Mouse (Mus musculus) heart, adult 10 weeks (tissue): ENCODE measurements around the gene 2300003K06Rik. TPM values are rescaled to one million over a fixed set of nuclear protein-coding genes. Genes with fewer than 3 reads are reported as not detected.

Experiments
- polyA plus RNA-seq: library from polyadenylated mRNA; stranded (reverse); fragments of 350-450 nt; fragmentation: Illumina TruSeq; extraction: RNeasy Lipid Tissue Mini Kit (QIAGEN cat#74804); gene quantifications from one replicate; pipeline ENCODE4 v1.2.3, GENCODE M21; 2014; ENCODE audit warnings: low read depth, low replicate concordance

Gene 2300003K06Rik
- polyA plus RNA-seq, result not detected

DNA sequence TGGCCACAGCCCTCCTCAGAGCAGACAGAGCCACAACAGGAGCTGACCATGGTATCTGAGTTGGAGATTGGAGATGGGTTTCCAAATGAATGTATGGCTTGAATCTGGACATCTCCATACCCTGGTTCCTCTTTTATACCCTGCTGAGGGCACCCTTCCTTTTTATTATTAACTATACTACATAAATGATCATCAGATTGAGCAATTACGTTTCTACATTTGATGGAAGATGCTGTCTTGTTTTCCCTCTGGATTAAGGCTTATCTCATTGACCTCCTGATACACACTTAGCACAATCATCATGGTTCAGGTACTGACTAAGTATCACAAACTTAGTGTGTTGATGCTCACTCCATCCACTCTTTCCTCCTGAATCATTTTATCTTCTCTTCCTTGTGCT is at the start of gene 2300003K06Rik:
2300003K06Rik (minus strand) TSS at position 101 of the 400 bp plus-strand sequence.

DNA sequence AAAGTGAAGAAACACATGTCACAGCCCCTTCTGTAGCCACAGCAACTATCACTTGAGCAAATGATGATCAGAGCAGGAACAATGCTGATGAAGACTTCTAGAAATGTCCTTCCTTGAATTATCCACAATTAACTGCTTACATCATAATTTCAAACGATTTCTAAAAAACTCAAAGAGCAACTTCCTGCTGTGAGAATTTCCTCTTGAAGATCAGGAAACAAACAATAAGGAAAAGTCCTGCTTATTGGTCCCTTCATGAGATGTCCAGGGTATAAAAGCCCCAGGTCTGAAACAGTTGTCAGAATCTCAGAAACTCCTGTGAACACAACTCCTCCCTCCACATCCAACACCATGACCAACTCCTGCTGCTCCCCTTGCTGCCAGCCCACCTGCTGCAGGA is 41.0 kb upstream of the 2300003K06Rik start, which contains the start of gene Gm11567:
Gm11567 (plus strand) TSS at position 301 of the 400 bp plus-strand sequence.

DNA sequence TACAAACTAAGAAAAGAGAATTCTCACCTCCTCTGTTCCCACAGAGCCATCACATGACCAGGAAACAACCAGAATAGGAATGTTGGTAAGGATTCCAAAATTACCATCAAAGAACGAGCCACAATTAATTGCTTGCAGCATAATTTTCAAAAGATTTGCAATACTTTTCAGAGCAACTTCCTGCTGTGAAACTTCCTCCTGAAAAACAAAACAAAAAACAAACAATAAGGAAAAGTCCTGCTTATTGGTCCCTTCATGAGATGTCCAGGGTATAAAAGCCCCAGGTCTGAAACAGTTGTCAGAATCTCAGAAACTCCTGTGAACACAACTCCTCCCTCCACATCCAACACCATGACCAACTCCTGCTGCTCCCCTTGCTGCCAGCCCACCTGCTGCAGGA is 35.2 kb upstream of the 2300003K06Rik start, which contains the start of gene Krtap9-1:
Krtap9-1 (plus strand) TSS at position 301 of the 400 bp plus-strand sequence.

DNA sequence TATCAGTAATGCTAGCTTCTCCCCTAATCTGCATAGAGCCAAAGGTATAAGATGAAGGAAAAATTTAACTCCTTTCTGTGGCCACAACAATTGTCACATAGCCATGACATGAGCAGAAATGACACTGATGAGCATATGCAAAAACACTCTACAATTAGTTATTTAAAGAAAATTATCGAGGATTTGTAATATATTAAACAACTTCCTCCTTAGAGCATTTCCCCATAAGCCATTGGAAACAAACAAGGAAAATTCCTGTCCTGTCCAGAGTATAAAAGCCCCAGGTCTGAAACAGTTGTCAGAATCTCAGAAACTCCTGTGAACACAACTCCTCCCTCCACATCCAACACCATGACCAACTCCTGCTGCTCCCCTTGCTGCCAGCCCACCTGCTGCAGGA is 26.3 kb upstream of the 2300003K06Rik start, which contains the start of gene Gm11559:
Gm11559 (plus strand) TSS at position 301 of the 400 bp plus-strand sequence.

DNA sequence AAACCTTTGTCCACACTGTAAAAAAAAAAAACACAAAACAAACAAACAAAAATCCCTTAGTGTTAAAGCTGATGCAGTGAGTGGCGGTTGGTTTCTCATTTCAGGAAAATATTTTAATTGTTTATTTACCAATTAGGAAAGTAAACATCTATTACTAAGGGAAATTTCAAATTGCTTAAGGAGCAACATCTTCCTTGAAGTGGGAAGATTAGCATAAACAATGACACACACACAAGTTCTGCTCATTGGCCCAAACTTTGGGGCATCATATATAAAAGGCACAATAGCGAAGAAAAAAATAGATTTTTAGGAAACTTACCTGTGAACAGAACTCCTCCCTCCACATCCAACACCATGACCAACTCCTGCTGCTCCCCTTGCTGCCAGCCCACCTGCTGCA is 19.8 kb upstream of the 2300003K06Rik start, which contains the start of gene Gm11568:
Gm11568 (plus strand) TSS at position 301 of the 400 bp plus-strand sequence.

GRCm38 (mm10) chr11:99851508-99851907 is 13.6 kb upstream of the 2300003K06Rik start, which contains the start of gene Krtap4-16:
TSS of gene Krtap4-16 (minus strand) at chr11:99851608.

DNA sequence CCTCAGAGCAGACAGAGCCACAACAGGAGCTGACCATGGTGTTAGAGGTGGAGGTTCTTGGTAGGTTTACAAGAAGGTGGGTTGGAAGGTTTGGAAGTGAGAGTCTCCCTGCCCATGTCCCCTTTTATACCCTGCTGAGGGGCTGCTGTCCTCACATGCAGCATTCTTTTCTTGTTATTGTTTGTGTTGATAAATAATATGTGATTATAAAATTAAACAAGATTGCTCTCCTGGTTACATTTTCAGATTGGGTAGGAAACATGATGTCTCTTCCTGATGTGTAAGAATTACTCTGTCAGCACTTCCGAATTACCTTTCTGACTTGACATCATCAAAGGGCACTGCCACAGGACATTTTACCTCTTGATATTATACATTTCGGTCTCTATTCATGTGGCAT is 22.3 kb downstream of the 2300003K06Rik start, which contains the start of gene Gm11564:
Gm11564 (minus strand) TSS at position 101 of the 400 bp plus-strand sequence.

GRCm38 (mm10) chr11:99809792-99810191 is 28.1 kb downstream of the 2300003K06Rik start, which contains the start of gene Krtap4-13:
TSS of gene Krtap4-13 (minus strand) at chr11:99809892.

GRCm38 (mm10) chr11:99804346-99804745 is 33.5 kb downstream of the 2300003K06Rik start, which contains the start of gene Gm11554:
TSS of gene Gm11554 (minus strand) at chr11:99804446.

GRCm38 (mm10) chr11:99798832-99799231 is 39.0 kb downstream of the 2300003K06Rik start, which contains the start of gene Gm11569:
TSS of gene Gm11569 (minus strand) at chr11:99798932.

GRCm38 (mm10) chr11:99793367-99793766 is 44.5 kb downstream of the 2300003K06Rik start, which contains the start of gene Gm11596:
TSS of gene Gm11596 (minus strand) at chr11:99793467.

Other genes starting within 250 kb of the 2300003K06Rik start
- gene Krtap1-3, start 246.7 kb downstream of the 2300003K06Rik start, polyA plus RNA-seq, result not detected
- gene Krtap9-3, start 240.0 kb downstream of the 2300003K06Rik start, polyA plus RNA-seq, result not detected
- gene Gm11938, start 234.8 kb downstream of the 2300003K06Rik start, polyA plus RNA-seq, result not detected
- gene Gm11937, start 227.9 kb downstream of the 2300003K06Rik start, polyA plus RNA-seq, result not detected
- not detected for gene Krtap2-4, start 223.2 kb downstream of the 2300003K06Rik start, polyA plus RNA-seq
- not detected for gene Gm11562, start 217.6 kb downstream of the 2300003K06Rik start, polyA plus RNA-seq
- not detected for gene Krtap4-1, start 209.8 kb downstream of the 2300003K06Rik start, polyA plus RNA-seq
- gene Krtap4-2, start 203.0 kb downstream of the 2300003K06Rik start, polyA plus RNA-seq, result not detected
- not detected for gene Krtap4-7, start 194.0 kb downstream of the 2300003K06Rik start, polyA plus RNA-seq
- not detected for gene Gm11555, start 187.8 kb downstream of the 2300003K06Rik start, polyA plus RNA-seq
- gene Gm11563, start 179.1 kb downstream of the 2300003K06Rik start, polyA plus RNA-seq, result not detected
- not detected for gene Krtap4-6, start 172.1 kb downstream of the 2300003K06Rik start, polyA plus RNA-seq
- not detected for gene Gm14190, start 147.3 kb downstream of the 2300003K06Rik start, polyA plus RNA-seq
- gene Gm14180, start 103.8 kb downstream of the 2300003K06Rik start, polyA plus RNA-seq, result not detected
- not detected for gene Gm11595, start 65.2 kb downstream of the 2300003K06Rik start, polyA plus RNA-seq
- not detected for gene Krtap4-8, start 57.4 kb downstream of the 2300003K06Rik start, polyA plus RNA-seq
- gene Krtap4-9, start 52.9 kb downstream of the 2300003K06Rik start, polyA plus RNA-seq, result not detected
- gene Gm11596, start 44.6 kb downstream of the 2300003K06Rik start, polyA plus RNA-seq, result not detected
- gene Gm11569, start 39.1 kb downstream of the 2300003K06Rik start, polyA plus RNA-seq, result not detected
- gene Gm11554, start 33.6 kb downstream of the 2300003K06Rik start, polyA plus RNA-seq, result not detected
- not detected for gene Krtap4-13, start 28.2 kb downstream of the 2300003K06Rik start, polyA plus RNA-seq
- gene Gm11564, start 22.4 kb downstream of the 2300003K06Rik start, polyA plus RNA-seq, result not detected
- gene Krtap4-16, start 13.5 kb upstream of the 2300003K06Rik start, polyA plus RNA-seq, result not detected
- gene Gm11568, start 19.9 kb upstream of the 2300003K06Rik start, polyA plus RNA-seq, result not detected
- not detected for gene Gm11559, start 26.4 kb upstream of the 2300003K06Rik start, polyA plus RNA-seq
- not detected for gene Krtap9-1, start 35.3 kb upstream of the 2300003K06Rik start, polyA plus RNA-seq
- gene Gm11567, start 41.1 kb upstream of the 2300003K06Rik start, polyA plus RNA-seq, result not detected
- not detected for gene Krtap31-1, start 69.9 kb upstream of the 2300003K06Rik start, polyA plus RNA-seq
- not detected for gene Gm11565, start 76.7 kb upstream of the 2300003K06Rik start, polyA plus RNA-seq
- gene Krtap31-2, start 98.2 kb upstream of the 2300003K06Rik start, polyA plus RNA-seq, result not detected
- not detected for gene Krtap9-5, start 110.4 kb upstream of the 2300003K06Rik start, polyA plus RNA-seq
- gene Krtap29-1, start 141.0 kb upstream of the 2300003K06Rik start, polyA plus RNA-seq, result not detected
- gene Krtap16-1, start 148.5 kb upstream of the 2300003K06Rik start, polyA plus RNA-seq, result not detected
- not detected for gene Krtap17-1, start 155.9 kb upstream of the 2300003K06Rik start, polyA plus RNA-seq
- not detected for gene Krt33a, start 178.1 kb upstream of the 2300003K06Rik start, polyA plus RNA-seq
- gene Krt33b, start 191.8 kb upstream of the 2300003K06Rik start, polyA plus RNA-seq, result not detected
- not detected for gene Krt34, start 203.5 kb upstream of the 2300003K06Rik start, polyA plus RNA-seq
- not detected for gene Krt31, start 212.5 kb upstream of the 2300003K06Rik start, polyA plus RNA-seq